Mouse (Mus musculus): ENCODE measurements around the gene Cdc20b.

DNA sequence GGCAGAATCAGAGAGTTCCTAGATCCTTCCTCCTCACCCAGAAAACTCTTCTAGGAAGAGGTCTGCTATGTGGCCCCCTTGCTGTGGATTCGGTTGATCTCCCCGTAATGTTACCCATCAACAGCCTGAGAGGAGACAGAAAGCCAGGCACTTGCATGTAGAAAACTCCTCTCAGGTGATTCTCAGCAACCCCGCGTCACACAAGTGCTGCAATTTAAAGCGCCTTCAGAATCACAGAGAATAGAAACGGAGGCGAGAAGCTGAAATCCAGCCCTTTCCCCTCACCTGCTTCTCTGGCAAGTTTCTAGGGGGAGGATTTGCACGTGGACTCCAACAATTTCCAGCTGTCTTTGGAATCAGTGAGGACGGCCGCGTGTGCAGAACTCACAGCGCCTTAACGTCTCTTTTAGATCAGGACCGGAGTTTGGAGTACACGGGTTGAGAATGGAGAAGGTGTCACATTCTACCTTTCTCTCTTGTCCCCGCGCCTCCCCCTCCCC, 48.4 kb upstream of the Cdc20b start:
- TF ChIP-seq POLR2A (IDR thresholded peaks at IDR 0.05; ENCODE audit: low read depth, low read length) (no peak), CTCF (IDR thresholded peaks at IDR 0.05; ENCODE audit: borderline replicate concordance, insufficient read depth, low read length) (no peak)
